Mouse (Mus musculus): ENCODE data around the gene 1700028P14Rik. TPM values are rescaled to one million over a fixed set of nuclear protein-coding genes. Genes with fewer than 3 reads are reported as not detected.
A peak's percentile ranks its signal among the peaks of the same experiment; 100 is the strongest.

Gene 1700028P14Rik
- polyA plus RNA-seq, 1 experiment from 2014 or later, result 0.44 TPM

GRCm38 (mm10) chr19:23576685-23577084 is 75.9 kb downstream of the 1700028P14Rik start:
- DNase-seq (ENCODE audit: low spot score) (no peak), ATAC-seq (replicated peaks; ENCODE audit: low FRiP score) (no peak)
- Histone ChIP-seq H3K36me3 (ENCODE audit: control insufficient read depth, insufficient read depth, low read length) (no peaks in the 10 kb centered on the region), H3K27ac (ENCODE audit: low read depth, low read length) (no peak overlapping the region), H3K4me1 (replicated peaks; ENCODE audit: control insufficient read depth, insufficient read depth, low read length) (no peaks in the 10 kb centered on the region), H3K27me3 (ENCODE audit: control insufficient read depth, insufficient read depth, low read length) (no peaks in the 10 kb centered on the region), H3K4me3 (ENCODE audit: low read depth, low read length) (no peak overlapping the region), H3K9ac (ENCODE audit: low read length) (no peak overlapping the region), H3K4me2 (ENCODE audit: low read depth, low read length, severe bottlenecking) (no peak overlapping the region), H3K9me3 (ENCODE audit: control insufficient read depth, low read length) (no peaks in the 10 kb centered on the region)
- WGBS, result 53% methylated on average over 4 of the region's 4 CpGs

DNA sequence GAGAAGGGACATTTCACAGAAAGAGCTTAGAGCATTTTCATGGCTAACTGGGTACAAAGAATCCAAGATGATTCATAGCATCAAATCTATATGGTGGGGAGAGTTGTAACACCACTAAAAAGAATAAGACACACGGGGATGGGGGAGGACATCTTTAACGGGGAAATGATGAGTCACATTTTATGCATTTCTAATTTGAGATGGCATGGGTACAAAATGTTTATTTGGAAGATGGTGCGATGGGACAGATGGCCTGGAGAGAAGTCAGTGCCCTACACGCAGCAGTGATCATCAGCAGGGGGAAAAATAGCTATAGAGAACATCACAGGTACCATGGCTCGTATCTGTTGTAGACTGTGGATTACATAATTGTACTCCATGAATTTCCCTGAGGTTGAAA is 88.9 kb downstream of the 1700028P14Rik start:
- no peaks in the 10 kb centered on the region for H3K27me3 ChIP-seq (ENCODE audit: control insufficient read depth, insufficient read depth, low read length)
- H3K4me1 ChIP-seq (replicated peaks; ENCODE audit: control insufficient read depth, insufficient read depth, low read length), result no peaks in the 10 kb centered on the region
- no peak overlapping the region for H3K4me3 ChIP-seq (ENCODE audit: low read depth, low read length)
- no peak for DNase-seq (ENCODE audit: low spot score)
- WGBS, result 87% methylated on average over 5 of the region's 5 CpGs
- H3K4me2 ChIP-seq (ENCODE audit: low read depth, low read length, severe bottlenecking), result no peak overlapping the region
- no peaks in the 10 kb centered on the region for H3K9me3 ChIP-seq (ENCODE audit: control insufficient read depth, low read length)
- no peak overlapping the region for H3K27ac ChIP-seq (ENCODE audit: low read depth, low read length)
- H3K9ac ChIP-seq (ENCODE audit: low read length), result no peak overlapping the region
- no peaks in the 10 kb centered on the region for H3K36me3 ChIP-seq (ENCODE audit: control insufficient read depth, insufficient read depth, low read length)
- ATAC-seq (replicated peaks; ENCODE audit: low FRiP score), result no peak

GRCm38 (mm10) chr19:23562588-23562987 is 90.0 kb downstream of the 1700028P14Rik start:
- WGBS, result 93% methylated on average over 4 of the region's 4 CpGs
- H3K9ac ChIP-seq (ENCODE audit: low read length), result no peak overlapping the region
- H3K36me3 ChIP-seq (ENCODE audit: control insufficient read depth, insufficient read depth, low read length), result no peaks in the 10 kb centered on the region
- no peaks in the 10 kb centered on the region for H3K9me3 ChIP-seq (ENCODE audit: control insufficient read depth, low read length)
- no peak for DNase-seq (ENCODE audit: low spot score)
- H3K27ac ChIP-seq (ENCODE audit: low read depth, low read length), result no peak overlapping the region
- ATAC-seq (replicated peaks; ENCODE audit: low FRiP score), result no peak
- H3K4me3 ChIP-seq (ENCODE audit: low read depth, low read length), result no peak overlapping the region
- no peaks in the 10 kb centered on the region for H3K4me1 ChIP-seq (replicated peaks; ENCODE audit: control insufficient read depth, insufficient read depth, low read length)
- no peaks in the 10 kb centered on the region for H3K27me3 ChIP-seq (ENCODE audit: control insufficient read depth, insufficient read depth, low read length)
- no peak overlapping the region for H3K4me2 ChIP-seq (ENCODE audit: low read depth, low read length, severe bottlenecking)

GRCm38 (mm10) chr19:23562061-23562460 is 90.6 kb downstream of the 1700028P14Rik start:
- Histone ChIP-seq H3K9me3 (ENCODE audit: control insufficient read depth, low read length) (no peaks in the 10 kb centered on the region), H3K4me1 (replicated peaks; ENCODE audit: control insufficient read depth, insufficient read depth, low read length) (no peaks in the 10 kb centered on the region), H3K27ac (ENCODE audit: low read depth, low read length) (no peak overlapping the region), H3K27me3 (ENCODE audit: control insufficient read depth, insufficient read depth, low read length) (no peaks in the 10 kb centered on the region), H3K4me3 (ENCODE audit: low read depth, low read length) (no peak overlapping the region), H3K9ac (ENCODE audit: low read length) (no peak overlapping the region), H3K36me3 (ENCODE audit: control insufficient read depth, insufficient read depth, low read length) (no peaks in the 10 kb centered on the region), H3K4me2 (ENCODE audit: low read depth, low read length, severe bottlenecking) (no peak overlapping the region)
- 91% methylated on average over 6 of the region's 6 CpGs for WGBS
- DNase-seq (ENCODE audit: low spot score), result no peak
- no peak for ATAC-seq (replicated peaks; ENCODE audit: low FRiP score)

- WGBS, result 84% methylated on average over 2 of the region's 2 CpGs
- Histone ChIP-seq H3K9ac (ENCODE audit: low read length) (no peak overlapping the region), H3K4me3 (ENCODE audit: low read depth, low read length) (no peak overlapping the region), H3K27ac (ENCODE audit: low read depth, low read length) (no peak overlapping the region), H3K27me3 (ENCODE audit: control insufficient read depth, insufficient read depth, low read length) (no peaks in the 10 kb centered on the region), H3K4me1 (replicated peaks; ENCODE audit: control insufficient read depth, insufficient read depth, low read length) (no peaks in the 10 kb centered on the region), H3K36me3 (ENCODE audit: control insufficient read depth, insufficient read depth, low read length) (no peaks in the 10 kb centered on the region), H3K9me3 (ENCODE audit: control insufficient read depth, low read length) (no peaks in the 10 kb centered on the region), H3K4me2 (ENCODE audit: low read depth, low read length, severe bottlenecking) (no peak overlapping the region)
- DNase-seq (ENCODE audit: low spot score) (no peak), ATAC-seq (replicated peaks; ENCODE audit: low FRiP score) (no peak)
Measured at GRCm38 (mm10) chr19:23553450-23553849, 99.2 kb downstream of the 1700028P14Rik start.

GRCm38 (mm10) chr19:23545604-23546003 is 107.0 kb downstream of the 1700028P14Rik start:
- ATAC-seq (replicated peaks; ENCODE audit: low FRiP score) (no peak), DNase-seq (ENCODE audit: low spot score) (no peak)
- H3K27ac ChIP-seq (ENCODE audit: low read depth, low read length), result no peak overlapping the region
- H3K27me3 ChIP-seq (ENCODE audit: control insufficient read depth, insufficient read depth, low read length), result no peaks in the 10 kb centered on the region
- H3K4me1 ChIP-seq (replicated peaks; ENCODE audit: control insufficient read depth, insufficient read depth, low read length), result no peaks in the 10 kb centered on the region
- no peak overlapping the region for H3K4me2 ChIP-seq (ENCODE audit: low read depth, low read length, severe bottlenecking)
- no peak overlapping the region for H3K4me3 ChIP-seq (ENCODE audit: low read depth, low read length)
- H3K36me3 ChIP-seq (ENCODE audit: control insufficient read depth, insufficient read depth, low read length), result no peaks in the 10 kb centered on the region
- H3K9me3 ChIP-seq (ENCODE audit: control insufficient read depth, low read length), result no peaks in the 10 kb centered on the region
- no peak overlapping the region for H3K9ac ChIP-seq (ENCODE audit: low read length)

DNA sequence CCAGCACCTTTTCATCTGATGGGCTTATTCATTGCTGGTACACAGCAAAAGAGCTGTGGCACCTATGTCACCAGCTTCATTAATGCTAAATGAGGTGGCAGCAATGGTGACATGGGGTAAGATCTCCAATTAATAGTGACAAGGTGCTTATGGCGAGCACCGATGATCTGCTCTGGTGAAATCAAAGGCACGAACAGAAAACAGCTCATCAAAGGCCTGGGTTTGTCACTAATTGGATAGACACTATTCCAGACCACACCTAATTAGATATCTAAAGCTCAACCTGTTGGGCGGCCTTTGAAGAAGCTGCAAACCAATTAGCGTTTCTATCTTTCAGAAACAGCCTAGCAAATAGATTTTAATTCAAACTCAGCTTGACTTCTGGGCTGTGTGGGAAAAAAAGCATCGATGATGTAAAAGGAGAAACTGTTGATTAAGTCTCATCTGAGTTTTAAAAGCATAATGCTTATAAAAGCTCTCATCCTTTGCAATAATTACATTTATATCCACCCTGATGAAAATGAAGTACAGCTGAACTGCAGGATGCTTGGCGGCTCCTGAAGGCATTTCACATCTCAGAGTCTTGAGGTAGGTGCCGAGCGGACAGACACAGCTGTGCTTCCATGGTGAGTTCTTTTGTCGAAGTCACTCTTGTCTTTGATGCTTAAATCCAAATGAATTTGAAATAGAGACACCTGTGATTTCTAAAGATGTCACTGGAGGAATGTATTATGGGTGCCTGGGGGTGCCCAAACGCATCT is 109.2 kb downstream of the 1700028P14Rik start:
- Histone ChIP-seq H3K36me3 (ENCODE audit: control insufficient read depth, insufficient read depth, low read length) (no peaks in the 10 kb centered on the region), H3K9me3 (ENCODE audit: control insufficient read depth, low read length) (no peaks in the 10 kb centered on the region), H3K4me2 (ENCODE audit: low read depth, low read length, severe bottlenecking) (no peak overlapping the region), H3K9ac (ENCODE audit: low read length) (no peak overlapping the region), H3K27me3 (ENCODE audit: control insufficient read depth, insufficient read depth, low read length) (no peaks in the 10 kb centered on the region), H3K27ac (ENCODE audit: low read depth, low read length) (peak overlapping the region; percentile 50; the same call in 1 of the 2 replicates), H3K4me1 (replicated peaks; ENCODE audit: control insufficient read depth, insufficient read depth, low read length) (no peaks in the 10 kb centered on the region), H3K4me3 (ENCODE audit: low read depth, low read length) (no peak overlapping the region)
- WGBS, result 32% methylated on average over 11 of the region's 11 CpGs
- DNase-seq (ENCODE audit: low spot score) (peak; percentile 64), ATAC-seq (replicated peaks; ENCODE audit: low FRiP score) (peak; percentile 95)

DNA sequence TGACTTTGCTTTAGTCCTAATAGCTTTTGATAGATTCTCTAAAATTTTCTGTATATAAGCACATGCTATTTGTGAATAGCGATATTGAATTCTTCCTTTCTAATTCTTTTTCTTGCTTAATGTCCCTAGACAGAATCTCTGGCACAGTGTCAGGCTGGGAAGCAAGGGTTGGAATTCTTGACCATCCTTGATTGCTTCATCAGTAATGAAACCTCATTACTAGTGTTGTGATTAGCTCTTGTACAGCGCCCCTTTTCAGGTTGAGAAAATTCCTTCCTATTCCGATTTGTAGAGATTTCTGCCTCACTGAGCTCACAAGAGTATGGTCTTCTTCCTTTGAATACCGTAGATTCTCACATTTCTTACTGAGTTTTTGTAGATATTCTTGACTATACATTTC is 109.9 kb downstream of the 1700028P14Rik start:
- Histone ChIP-seq H3K27me3 (ENCODE audit: control insufficient read depth, insufficient read depth, low read length) (no peaks in the 10 kb centered on the region), H3K4me3 (ENCODE audit: low read depth, low read length) (no peak overlapping the region), H3K4me1 (replicated peaks; ENCODE audit: control insufficient read depth, insufficient read depth, low read length) (no peaks in the 10 kb centered on the region), H3K9ac (ENCODE audit: low read length) (no peak overlapping the region), H3K4me2 (ENCODE audit: low read depth, low read length, severe bottlenecking) (no peak overlapping the region), H3K9me3 (ENCODE audit: control insufficient read depth, low read length) (no peaks in the 10 kb centered on the region), H3K36me3 (ENCODE audit: control insufficient read depth, insufficient read depth, low read length) (no peaks in the 10 kb centered on the region), H3K27ac (ENCODE audit: low read depth, low read length) (no peak overlapping the region)
- 59% methylated on average over 4 of the region's 4 CpGs for WGBS
- DNase-seq (ENCODE audit: low spot score), result no peak
- ATAC-seq (replicated peaks; ENCODE audit: low FRiP score), result peak; percentile 73

GRCm38 (mm10) chr19:23535700-23536099 is 116.9 kb downstream of the 1700028P14Rik start:
- 86% methylated on average over 3 of the region's 3 CpGs for WGBS
- no peaks in the 10 kb centered on the region for H3K9me3 ChIP-seq (ENCODE audit: control insufficient read depth, low read length)
- H3K4me2 ChIP-seq (ENCODE audit: low read depth, low read length, severe bottlenecking), result no peak overlapping the region
- no peak overlapping the region for H3K27ac ChIP-seq (ENCODE audit: low read depth, low read length)
- no peaks in the 10 kb centered on the region for H3K36me3 ChIP-seq (ENCODE audit: control insufficient read depth, insufficient read depth, low read length)
- H3K27me3 ChIP-seq (ENCODE audit: control insufficient read depth, insufficient read depth, low read length), result no peaks in the 10 kb centered on the region
- ATAC-seq (replicated peaks; ENCODE audit: low FRiP score) (no peak), DNase-seq (ENCODE audit: low spot score) (no peak)
- H3K4me1 ChIP-seq (replicated peaks; ENCODE audit: control insufficient read depth, insufficient read depth, low read length), result no peaks in the 10 kb centered on the region
- no peak overlapping the region for H3K9ac ChIP-seq (ENCODE audit: low read length)
- no peak overlapping the region for H3K4me3 ChIP-seq (ENCODE audit: low read depth, low read length)

Measured in forebrain, embryonic 11.5 days (tissue).